Mouse (Mus musculus): ENCODE data around the gene Naaladl2.

DNA sequence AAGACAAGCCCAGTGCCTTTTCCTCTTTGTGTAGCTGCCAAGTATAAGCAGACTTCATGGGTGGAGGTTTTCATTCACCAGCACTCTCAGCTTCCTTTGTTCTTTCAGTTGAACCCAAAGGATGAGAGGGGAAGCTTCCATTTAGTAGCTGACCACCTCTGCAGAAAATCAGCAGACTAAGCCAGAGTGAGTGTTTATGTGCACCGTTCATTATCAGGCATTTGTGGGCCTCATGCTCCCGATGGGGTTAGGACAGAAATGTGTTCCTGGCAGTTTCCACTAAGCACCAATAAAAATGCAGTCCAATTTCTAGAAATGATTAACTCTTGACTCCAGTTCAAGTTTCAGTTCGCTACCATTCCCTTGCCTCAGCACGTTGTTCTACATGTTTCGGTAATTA is 1206.8 kb downstream of the Naaladl2 start:
- TF ChIP-seq CTCF (IDR thresholded peaks at IDR 0.05; ENCODE audit: low read depth) (no peak), EP300 (IDR thresholded peaks at IDR 0.05; ENCODE audit: low read depth) (no peak)
